Mouse (Mus musculus): Measurements from ENCODE around the gene 1600014C10Rik.

Gene 1600014C10Rik

GRCm38 (mm10) chr7:38184418-38184745 is 1.4 kb downstream of the 1600014C10Rik start:
- DNase-seq = no peak

GRCm38 (mm10) chr7:38184786-38185185 is 1.8 kb downstream of the 1600014C10Rik start:
- DNase-seq = no peak

- no peak for DNase-seq
Observed at GRCm38 (mm10) chr7:38186861-38187260, 3.8 kb downstream of the 1600014C10Rik start.

GRCm38 (mm10) chr7:38187796-38188195 is 4.8 kb downstream of the 1600014C10Rik start:
- DNase-seq = no peak

- no peak for DNase-seq
Observed at GRCm38 (mm10) chr7:38188281-38189075, 5.5 kb downstream of the 1600014C10Rik start.

GRCm38 (mm10) chr7:38189136-38189982 is 6.3 kb downstream of the 1600014C10Rik start:
- DNase-seq = no peak

GRCm38 (mm10) chr7:38190056-38190835 is 7.2 kb downstream of the 1600014C10Rik start:
- DNase-seq = no peak

GRCm38 (mm10) chr7:38191146-38191545 is 8.1 kb downstream of the 1600014C10Rik start:
- no peak for DNase-seq

- DNase-seq = no peak
Observed at GRCm38 (mm10) chr7:38191571-38191970, 8.6 kb downstream of the 1600014C10Rik start.

GRCm38 (mm10) chr7:38199907-38200605 is 17.0 kb downstream of the 1600014C10Rik start:
- no peak for DNase-seq

- DNase-seq = peak; percentile 94
Observed at GRCm38 (mm10) chr7:38200606-38201289, 17.7 kb downstream of the 1600014C10Rik start.

- no peak for DNase-seq
Observed at GRCm38 (mm10) chr7:38201290-38201658, 18.3 kb downstream of the 1600014C10Rik start.

- no peak for DNase-seq
Observed at GRCm38 (mm10) chr7:38204314-38204713, 21.3 kb downstream of the 1600014C10Rik start.

GRCm38 (mm10) chr7:38205801-38206200 is 22.8 kb downstream of the 1600014C10Rik start:
- no peak for DNase-seq

- DNase-seq = no peak
Observed at GRCm38 (mm10) chr7:38206564-38206963, 23.5 kb downstream of the 1600014C10Rik start.

- DNase-seq = no peak
Observed at GRCm38 (mm10) chr7:38208969-38209368, 26.0 kb downstream of the 1600014C10Rik start.

- no peak for DNase-seq
Observed at GRCm38 (mm10) chr7:38209478-38210152, 26.6 kb downstream of the 1600014C10Rik start.

- no peak for DNase-seq
Observed at GRCm38 (mm10) chr7:38212651-38213062, 29.6 kb downstream of the 1600014C10Rik start.

GRCm38 (mm10) chr7:38214473-38215214 is 31.6 kb downstream of the 1600014C10Rik start:
- no peak for DNase-seq

- no peak for DNase-seq
Observed at GRCm38 (mm10) chr7:38215281-38215680, 32.3 kb downstream of the 1600014C10Rik start.

GRCm38 (mm10) chr7:38215697-38216096 is 32.7 kb downstream of the 1600014C10Rik start:
- no peak for DNase-seq
